Mouse (Mus musculus) cortical plate, adult 2 months (tissue): ENCODE data around the gene Zfp148.

Experiments used
- CTCF ChIP-seq: fragments of 200-500 bp; IDR thresholded peaks from 2 replicates; pipeline ENCODE4 v1.5.1; 2011; ENCODE audit warnings: mild to moderate bottlenecking, control low read depth, low read length; ENCODE audit not compliant: insufficient read depth; ENCODE audit errors: extremely low read depth
- POLR2A ChIP-seq: fragments of 200-500 bp; IDR thresholded peaks from 2 replicates; pipeline ENCODE4 v1.6.1; 2011; ENCODE audit warnings: mild to moderate bottlenecking, low read length, control low read depth; ENCODE audit not compliant: insufficient read depth; ENCODE audit errors: extremely low read depth

GRCm38 (mm10) chr16:33338492-33338891, 42.1 kb upstream of the Zfp148 start:
- TF ChIP-seq POLR2A (no peak), CTCF (no peak)
